Mouse (Mus musculus) hindbrain, embryonic 13.5 days (tissue): Measurements from ENCODE around the gene Paqr7. TPM values are rescaled to one million over a fixed set of nuclear protein-coding genes. Genes with fewer than 3 reads are reported as not detected.

Experiments used
- ATAC-seq: fragments of 200-750 bp; cut with Nextera tagmentation; 2 replicates; pipeline ENCODE4 v1.8.0; 2017; ENCODE audit warnings: moderate TSS enrichment; ENCODE audit not compliant: low FRiP score
- H3K27ac ChIP-seq: fragments of 300-500 bp; sonication (generic); 2 replicates; pipeline ENCODE4 v1.5.1; 2015; ENCODE audit warnings: inconsistent platforms, mild to moderate bottlenecking, moderate library complexity
- H3K27me3 ChIP-seq: fragments of 300-500 bp; sonication (generic); 2 replicates; pipeline ENCODE4 v1.6.1; 2015; ENCODE audit warnings: mild to moderate bottlenecking, inconsistent platforms
- H3K36me3 ChIP-seq: fragments of 300-500 bp; sonication (generic); 2 replicates; pipeline ENCODE4 v1.6.1; 2015; ENCODE audit warnings: mild to moderate bottlenecking, inconsistent platforms
- H3K4me1 ChIP-seq: fragments of 300-500 bp; sonication (generic); replicated peaks from 2 replicates; pipeline ENCODE4 v1.6.1; 2015; ENCODE audit warnings: inconsistent platforms
- H3K4me2 ChIP-seq: fragments of 300-500 bp; sonication (generic); 2 replicates; pipeline ENCODE4 v1.6.1; 2015; ENCODE audit warnings: inconsistent platforms, mild to moderate bottlenecking, moderate library complexity
- H3K4me3 ChIP-seq: fragments of 300-500 bp; sonication (generic); 2 replicates; pipeline ENCODE4 v1.5.1; 2015; ENCODE audit warnings: mild to moderate bottlenecking, inconsistent platforms
- H3K9ac ChIP-seq: fragments of 300-500 bp; sonication (generic); 2 replicates; pipeline ENCODE4 v1.6.1; 2015; ENCODE audit warnings: mild to moderate bottlenecking, inconsistent platforms
- H3K9me3 ChIP-seq: fragments of 300-500 bp; sonication (generic); 2 replicates; pipeline ENCODE4 v1.6.1; 2016; ENCODE audit warnings: inconsistent platforms
- WGBS: fragments of 180-500 bp; shearing (Covaris S2); methylation state at CpG from one replicate; pipeline ENCODE4 v1.1.7; 2015; 5-methylcytosine and 5-hydroxymethylcytosine counted together
- polyA plus RNA-seq: library from polyadenylated mRNA; unstranded; fragments of >200 nt; fragmentation: Nextera tagmentation; extraction: Ambion mirVana; gene quantifications from 2 replicates; pipeline ENCODE4 v1.2.1, GENCODE M21; 2015

Gene Paqr7
- polyA plus RNA-seq, 1 experiment from 2014 or later: 21.5 TPM

DNA sequence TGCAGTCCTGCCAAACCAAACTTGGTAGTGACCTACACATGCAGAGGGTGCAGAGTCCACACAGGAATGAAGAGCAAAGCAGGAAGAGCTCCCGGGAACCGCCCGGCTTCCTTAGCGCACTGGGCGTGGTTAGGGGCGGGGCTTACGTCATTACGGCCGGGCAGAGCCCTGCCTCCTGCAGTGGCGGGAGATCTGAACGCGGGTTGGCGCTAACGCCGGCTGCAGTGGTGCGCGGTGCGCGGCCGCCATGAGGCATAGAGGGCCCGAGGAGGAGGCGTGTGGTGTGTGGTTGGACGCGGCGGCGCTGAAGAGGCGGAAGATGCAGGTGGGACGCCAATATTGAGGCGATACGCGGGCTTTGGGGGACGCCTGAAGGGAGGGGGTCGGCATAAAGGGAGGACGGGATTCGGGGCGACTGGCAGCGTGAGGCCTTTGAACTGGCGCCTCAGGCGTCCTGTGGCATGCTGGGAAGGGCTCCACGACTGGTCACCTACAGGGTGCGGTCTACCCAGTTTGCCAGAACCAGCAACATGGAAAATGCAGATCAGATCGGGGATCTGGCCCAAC is 14.4 kb downstream of the Paqr7 start, which contains the start of gene Aunip:
Gene Aunip (plus strand): TSS at position 155 of the 567 bp plus-strand sequence.
- WGBS: under 1% methylated on average over 42 of the region's 42 CpGs
- Histone ChIP-seq H3K27ac (no peak within 1 kb of the TSS), H3K27me3 (0 out of 2 replicates have a peak, but pooled peaks cover 3% of the 10 kb centered on the region), H3K36me3 (peaks cover 18% of the 10 kb centered on the region), H3K9me3 (no peaks in the 10 kb centered on the region), H3K4me3 (peak within 1 kb of the TSS; percentile 43), H3K9ac (peak within 1 kb of the TSS; percentile 58), H3K4me2 (peak within 1 kb of the TSS; percentile 84), H3K4me1 (peaks cover 6% of the 10 kb centered on the region)
- peak; percentile 93 for ATAC-seq

DNA sequence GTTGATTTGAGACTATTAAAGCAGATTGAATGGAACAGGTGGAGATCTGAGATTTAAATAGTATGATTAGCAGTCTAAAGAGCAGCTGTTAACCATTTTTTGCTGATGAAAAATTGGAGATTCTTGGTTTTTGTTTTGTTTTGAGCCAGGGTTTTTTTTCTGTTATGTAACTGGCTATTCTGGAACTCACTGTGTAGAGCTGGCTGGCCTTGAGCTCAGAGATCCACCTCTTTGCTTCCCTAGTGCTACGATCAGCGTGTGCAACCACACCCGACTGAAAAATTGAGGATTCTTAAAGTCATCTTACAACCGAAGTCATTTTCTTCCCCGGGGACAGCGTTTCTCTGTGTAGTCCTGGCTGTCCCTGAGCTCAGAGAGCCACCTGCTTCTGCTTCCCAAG is 15.2 kb downstream of the Paqr7 start:
- ATAC-seq: no peak
- H3K9me3 ChIP-seq: no peaks in the 10 kb centered on the region
- peaks cover 16% of the 10 kb centered on the region for H3K36me3 ChIP-seq
- H3K27ac ChIP-seq: no peak overlapping the region
- 73% methylated on average over 6 of the region's 6 CpGs for WGBS
- H3K4me3 ChIP-seq: no peak overlapping the region
- H3K4me1 ChIP-seq: peaks cover 6% of the 10 kb centered on the region
- no peak overlapping the region for H3K9ac ChIP-seq
- peak overlapping the region; percentile 84 for H3K4me2 ChIP-seq
- 0 out of 2 replicates have a peak, but pooled peaks cover 3% of the 10 kb centered on the region for H3K27me3 ChIP-seq

DNA sequence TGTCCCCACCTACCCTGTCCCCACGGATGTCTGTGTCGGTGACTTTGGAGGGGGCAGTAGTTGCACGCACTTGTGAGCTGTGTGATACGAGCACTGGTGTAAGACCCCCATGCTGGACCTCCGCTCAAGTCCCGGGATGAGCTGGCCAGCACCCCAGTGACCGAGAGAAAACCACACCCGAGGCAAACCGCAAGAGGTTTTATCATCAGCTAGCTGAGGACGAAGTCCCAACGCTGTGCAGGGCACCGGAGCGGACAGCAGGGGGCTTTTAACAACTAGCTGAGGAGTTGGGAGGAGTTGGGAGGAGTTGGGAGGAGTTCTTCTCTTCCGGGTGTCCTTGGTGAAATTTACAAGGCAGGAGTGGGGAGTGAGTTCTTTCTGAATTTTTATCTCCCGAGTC is 16.3 kb downstream of the Paqr7 start:
- 27% methylated on average over 15 of the region's 15 CpGs for WGBS
- Histone ChIP-seq H3K27ac (no peak overlapping the region), H3K27me3 (no peaks in the 10 kb centered on the region), H3K9ac (no peak overlapping the region), H3K36me3 (peaks cover 6% of the 10 kb centered on the region), H3K4me2 (peak overlapping the region; percentile 34; the same call in 1 of the 2 replicates), H3K4me1 (peaks cover 6% of the 10 kb centered on the region), H3K9me3 (no peaks in the 10 kb centered on the region), H3K4me3 (no peak overlapping the region)
- ATAC-seq: no peak

DNA sequence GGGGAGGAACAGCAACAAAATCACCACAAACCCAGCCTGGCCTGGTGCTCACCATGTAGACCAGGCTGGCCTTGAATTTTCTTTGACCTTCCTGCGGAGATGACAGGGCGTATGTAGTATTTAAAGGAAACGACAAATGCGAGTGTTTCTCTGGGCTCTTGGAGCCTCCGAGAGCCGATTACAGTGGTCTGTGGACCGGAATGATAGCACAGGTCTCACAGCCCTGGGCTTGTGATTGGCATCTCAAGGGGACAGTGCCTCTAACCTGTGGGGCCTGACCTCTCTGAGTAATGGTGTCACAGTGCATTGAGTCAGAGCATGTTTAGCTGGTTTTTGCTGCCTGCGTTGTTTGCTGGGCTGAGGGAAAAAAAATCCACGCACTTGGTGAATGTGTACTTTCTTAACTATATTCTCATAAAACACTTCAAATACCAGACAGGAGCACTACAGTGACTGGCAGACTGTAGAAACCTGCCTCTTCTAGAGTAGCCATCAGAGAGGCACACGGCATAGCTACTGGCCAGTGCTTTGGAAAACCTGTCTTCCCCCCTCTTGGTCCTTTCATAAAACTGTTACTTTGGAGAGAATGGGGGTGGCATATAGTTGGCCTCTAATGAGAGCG is 17.9 kb downstream of the Paqr7 start:
- Histone ChIP-seq H3K9me3 (no peaks in the 10 kb centered on the region), H3K4me3 (no peak overlapping the region), H3K4me1 (peaks cover 6% of the 10 kb centered on the region), H3K36me3 (no peaks in the 10 kb centered on the region), H3K4me2 (no peak overlapping the region), H3K27me3 (no peaks in the 10 kb centered on the region), H3K27ac (no peak overlapping the region), H3K9ac (no peak overlapping the region; the same call in 1 of the 2 replicates)
- 90% methylated on average over 11 of the region's 11 CpGs for WGBS
- no peak for ATAC-seq

DNA sequence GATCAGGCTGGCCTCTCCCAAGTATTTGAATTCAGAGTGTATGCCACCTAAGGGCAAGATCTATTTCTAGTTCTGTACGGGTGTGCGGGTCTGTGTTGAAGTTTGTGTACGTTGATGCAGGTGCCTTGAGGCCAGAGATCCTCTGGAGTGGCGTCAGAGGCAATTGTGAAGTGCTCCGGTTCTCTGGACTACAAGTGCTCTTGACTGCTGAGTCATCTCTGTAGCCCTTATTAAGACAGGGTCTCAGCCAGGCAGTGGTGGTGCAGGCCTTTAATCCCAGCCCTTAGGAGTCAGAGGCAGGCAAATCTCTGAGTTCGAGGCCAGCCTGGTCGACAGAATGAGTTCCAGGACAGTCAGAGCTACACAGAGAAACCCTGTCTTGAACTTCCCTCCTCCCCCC is 19.1 kb downstream of the Paqr7 start:
- no peak for ATAC-seq
- 0 out of 2 replicates have a peak overlapping the region, but pooled peaks have one; percentile 26 for H3K9ac ChIP-seq
- WGBS: 88% methylated on average over 7 of the region's 7 CpGs

DNA sequence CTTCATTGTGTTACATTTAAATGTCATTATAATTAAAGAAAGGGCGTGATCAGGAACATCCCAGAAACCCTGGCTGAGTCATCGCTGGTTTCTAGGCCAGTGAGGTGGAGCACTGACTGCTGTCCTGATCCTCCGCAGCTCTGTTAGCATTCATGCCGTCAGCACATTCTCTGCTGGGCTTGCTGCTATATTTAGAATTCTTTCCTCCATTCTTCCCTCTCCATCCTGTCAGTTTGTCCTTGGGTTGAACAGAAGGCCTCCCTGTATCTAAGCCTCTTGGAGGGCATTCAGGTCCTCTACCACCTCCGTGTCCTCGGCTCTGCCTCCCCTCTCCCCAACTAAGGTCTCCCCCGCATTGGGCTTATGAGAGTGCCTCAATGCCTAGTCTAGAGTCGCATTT is 20.5 kb downstream of the Paqr7 start:
- Histone ChIP-seq H3K27ac (no peak overlapping the region), H3K4me1 (no peaks in the 10 kb centered on the region; the same call in 1 of the 2 replicates), H3K4me2 (no peak overlapping the region), H3K36me3 (no peaks in the 10 kb centered on the region), H3K9me3 (no peaks in the 10 kb centered on the region), H3K27me3 (no peaks in the 10 kb centered on the region), H3K9ac (no peak overlapping the region), H3K4me3 (no peak overlapping the region)
- WGBS: 84% methylated on average over 8 of the region's 8 CpGs
- ATAC-seq: no peak

More for the DNA sequence above, 19.1 kb downstream of the Paqr7 start:
- Histone ChIP-seq H3K27me3 (no peaks in the 10 kb centered on the region), H3K4me1 (peaks cover 6% of the 10 kb centered on the region), H3K27ac (no peak overlapping the region), H3K4me2 (no peak overlapping the region), H3K9me3 (no peaks in the 10 kb centered on the region), H3K4me3 (no peak overlapping the region), H3K36me3 (no peaks in the 10 kb centered on the region)

DNA sequence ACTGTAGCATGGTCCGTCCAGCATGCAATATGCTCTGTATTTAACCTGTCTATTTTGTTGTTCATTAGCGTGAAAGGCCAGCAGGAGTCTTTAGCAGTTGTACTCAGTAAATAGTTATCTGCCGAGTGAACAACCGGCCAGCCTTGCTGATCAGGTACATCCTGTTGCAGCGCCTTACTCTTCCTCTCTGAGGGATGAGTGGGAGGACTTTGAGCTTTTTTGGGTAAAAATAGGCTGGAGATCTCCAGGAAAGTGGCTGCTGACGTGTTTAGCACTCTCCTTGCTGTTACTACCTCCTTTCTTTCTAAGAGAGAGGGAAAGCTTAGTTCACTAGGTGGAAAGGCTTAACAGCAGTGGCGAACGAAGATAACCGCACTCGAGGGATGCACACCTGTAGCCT is 21.2 kb downstream of the Paqr7 start:
- WGBS: 91% methylated on average over 10 of the region's 10 CpGs
- Histone ChIP-seq H3K27ac (no peak overlapping the region), H3K27me3 (no peaks in the 10 kb centered on the region)

DNA sequence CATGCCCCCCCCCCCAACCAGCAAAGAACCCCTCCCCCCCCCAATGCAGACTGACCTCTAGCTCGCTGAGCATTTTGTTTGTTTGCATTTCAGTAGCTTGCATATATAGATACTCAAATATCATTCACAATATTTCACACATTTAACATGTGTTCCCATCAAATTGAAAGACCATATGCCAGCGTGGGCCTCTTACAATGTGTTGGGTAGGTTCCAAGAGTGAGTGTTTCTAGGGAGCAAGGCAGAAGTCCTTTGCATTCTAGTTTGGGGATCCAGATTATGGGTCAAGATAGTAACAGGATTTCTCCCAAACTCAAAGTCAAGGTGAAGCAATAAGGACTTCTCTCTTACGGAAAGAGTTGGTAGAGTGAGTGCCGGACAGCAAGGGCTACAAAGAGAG is 22.0 kb downstream of the Paqr7 start:
- Histone ChIP-seq H3K27me3 (no peaks in the 10 kb centered on the region), H3K9ac (no peak overlapping the region), H3K4me1 (no peaks in the 10 kb centered on the region), H3K36me3 (no peaks in the 10 kb centered on the region), H3K4me2 (no peak overlapping the region), H3K4me3 (no peak overlapping the region), H3K27ac (no peak overlapping the region), H3K9me3 (no peaks in the 10 kb centered on the region)
- WGBS: 96% methylated on average over 4 of the region's 4 CpGs
- no peak for ATAC-seq

More for the DNA sequence above, 21.2 kb downstream of the Paqr7 start:
- Histone ChIP-seq H3K36me3 (no peaks in the 10 kb centered on the region), H3K9me3 (no peaks in the 10 kb centered on the region), H3K4me2 (no peak overlapping the region), H3K4me3 (no peak overlapping the region), H3K9ac (no peak overlapping the region), H3K4me1 (no peaks in the 10 kb centered on the region; the same call in 1 of the 2 replicates)
- no peak for ATAC-seq

DNA sequence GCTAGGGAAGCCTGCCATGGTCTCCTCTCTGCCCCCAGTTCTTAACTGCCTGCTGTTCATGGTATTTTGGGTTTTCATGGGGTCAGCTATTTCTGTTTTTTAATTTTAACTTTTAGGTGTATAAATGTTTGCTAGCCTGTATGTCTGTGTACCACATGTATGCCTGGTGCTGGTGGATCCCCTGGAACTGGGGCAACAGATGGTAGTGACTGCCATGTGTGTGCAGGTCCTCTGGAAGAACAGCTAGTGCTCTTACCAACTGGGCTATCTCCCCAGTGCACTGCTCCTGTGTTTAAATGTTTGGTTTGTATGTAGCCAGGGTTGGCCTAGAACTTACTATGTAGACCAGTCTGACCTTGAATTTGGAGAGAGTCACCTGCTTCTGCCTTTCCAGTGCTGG is 22.8 kb downstream of the Paqr7 start:
- no peak overlapping the region for H3K4me2 ChIP-seq
- no peak overlapping the region for H3K4me3 ChIP-seq
- no peaks in the 10 kb centered on the region for H3K27me3 ChIP-seq
- no peak overlapping the region for H3K27ac ChIP-seq
- H3K36me3 ChIP-seq: no peaks in the 10 kb centered on the region
- no peak for ATAC-seq
- no peak overlapping the region for H3K9ac ChIP-seq
- H3K4me1 ChIP-seq: no peaks in the 10 kb centered on the region
- H3K9me3 ChIP-seq: no peaks in the 10 kb centered on the region

DNA sequence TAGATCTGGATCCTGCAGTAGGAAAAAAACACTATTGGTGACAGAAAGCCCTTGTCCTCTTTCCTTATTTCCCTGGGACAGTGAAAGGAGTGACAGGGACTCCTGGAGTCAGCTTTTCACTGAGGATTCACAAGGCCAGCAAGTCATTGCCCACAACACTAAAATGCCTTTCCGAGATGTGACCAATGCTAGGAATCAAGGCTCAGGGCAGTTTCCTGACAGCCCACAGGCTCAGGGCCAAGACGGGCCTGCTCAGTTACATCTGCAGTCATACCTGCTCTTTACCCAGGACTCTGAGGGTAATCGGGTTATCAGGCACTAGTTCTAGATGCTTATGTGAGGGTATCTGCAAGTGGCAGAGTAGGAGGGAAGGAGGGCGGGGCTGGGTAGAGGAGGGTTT is 26.9 kb downstream of the Paqr7 start:
- Histone ChIP-seq H3K36me3 (peaks cover 38% of the 10 kb centered on the region), H3K9ac (no peak overlapping the region), H3K4me3 (no peak overlapping the region), H3K4me1 (no peaks in the 10 kb centered on the region; the same call in 1 of the 2 replicates), H3K9me3 (no peaks in the 10 kb centered on the region), H3K4me2 (no peak overlapping the region), H3K27ac (no peak overlapping the region), H3K27me3 (no peaks in the 10 kb centered on the region)
- ATAC-seq: no peak
- WGBS: 89% methylated on average over 4 of the region's 4 CpGs

DNA sequence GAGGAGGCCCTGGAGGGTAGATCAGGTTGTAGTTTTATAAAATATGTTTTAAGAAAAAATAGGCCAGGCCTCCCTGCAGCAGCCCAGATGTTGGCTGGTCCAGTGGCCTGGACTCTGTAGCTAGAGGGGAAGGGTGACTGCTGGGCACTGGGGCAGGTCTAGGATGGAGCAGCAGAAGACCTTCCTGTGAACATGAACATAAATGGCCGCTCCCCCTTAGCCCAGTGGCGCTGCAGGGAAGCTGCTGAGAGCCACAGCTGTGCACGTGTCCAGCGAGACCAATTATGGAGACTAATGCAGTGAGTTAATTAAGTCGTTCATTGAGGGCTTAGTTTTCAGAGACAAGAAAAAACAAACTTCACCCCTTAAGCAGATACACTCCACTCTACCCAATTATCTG is 29.3 kb downstream of the Paqr7 start:
- ATAC-seq: no peak
- peaks cover 62% of the 10 kb centered on the region for H3K36me3 ChIP-seq
- 0 out of 2 replicates have a peak overlapping the region, but pooled peaks have one; percentile 60 for H3K27ac ChIP-seq
- WGBS: 68% methylated on average over 5 of the region's 5 CpGs
- no peak overlapping the region for H3K9ac ChIP-seq
- no peak overlapping the region for H3K4me3 ChIP-seq
- no peaks in the 10 kb centered on the region for H3K9me3 ChIP-seq
- no peaks in the 10 kb centered on the region for H3K27me3 ChIP-seq
- no peaks in the 10 kb centered on the region; the same call in 1 of the 2 replicates for H3K4me1 ChIP-seq
- H3K4me2 ChIP-seq: no peak overlapping the region

DNA sequence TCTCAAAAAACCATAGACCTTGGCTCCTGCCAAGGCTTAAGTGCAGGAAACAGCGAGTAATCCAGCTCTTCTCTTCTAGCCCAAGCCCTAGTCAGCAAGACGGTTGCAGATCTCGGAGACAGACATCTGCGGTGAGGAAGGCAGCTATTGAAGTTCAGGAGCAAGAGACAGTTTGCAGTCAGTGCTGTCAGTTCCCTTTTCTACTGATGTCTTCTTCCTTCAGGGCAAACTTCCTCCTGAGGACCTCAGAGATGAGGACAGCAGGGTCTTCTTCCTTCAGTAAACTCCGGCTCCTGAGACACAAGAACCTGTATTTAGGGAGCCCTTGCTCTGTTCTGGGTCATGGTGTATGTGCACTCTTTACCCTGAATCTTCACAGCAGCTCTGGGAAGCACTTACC is 29.7 kb downstream of the Paqr7 start:
- Histone ChIP-seq H3K27ac (peak overlapping the region; percentile 60; the same call in 1 of the 2 replicates), H3K4me2 (no peak overlapping the region), H3K4me1 (no peaks in the 10 kb centered on the region; the same call in 1 of the 2 replicates), H3K36me3 (peaks cover 66% of the 10 kb centered on the region), H3K27me3 (no peaks in the 10 kb centered on the region), H3K9me3 (no peaks in the 10 kb centered on the region), H3K4me3 (no peak overlapping the region), H3K9ac (no peak overlapping the region)
- 82% methylated on average over 5 of the region's 5 CpGs for WGBS
- ATAC-seq: no peak

DNA sequence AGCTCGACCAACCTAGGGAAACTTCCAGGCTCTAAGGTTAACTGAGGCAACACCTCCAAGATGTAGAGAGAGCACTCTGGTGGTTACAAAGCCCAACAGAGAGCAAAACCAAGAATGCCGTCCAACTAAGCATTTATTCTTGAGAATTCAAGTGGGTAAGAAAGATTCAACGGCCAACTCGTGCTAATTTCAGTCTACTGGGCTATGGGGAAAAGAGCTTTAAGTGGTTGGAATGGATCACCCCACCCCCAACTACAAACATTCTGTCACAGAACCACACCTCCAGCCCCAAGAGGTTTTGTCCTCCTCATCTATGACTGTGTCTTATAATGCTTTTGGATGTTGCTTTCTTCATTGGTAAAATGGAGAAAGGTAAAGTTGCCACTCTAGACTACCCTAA is 36.4 kb downstream of the Paqr7 start:
- no peak for ATAC-seq

More for the DNA sequence above, 36.4 kb downstream of the Paqr7 start:
- H3K4me3 ChIP-seq: no peak overlapping the region
- H3K4me1 ChIP-seq: peaks cover 30% of the 10 kb centered on the region
- H3K27me3 ChIP-seq: no peaks in the 10 kb centered on the region
- H3K4me2 ChIP-seq: no peak overlapping the region
- H3K9me3 ChIP-seq: no peaks in the 10 kb centered on the region
- peaks cover 42% of the 10 kb centered on the region for H3K36me3 ChIP-seq
- no peak overlapping the region for H3K9ac ChIP-seq
- H3K27ac ChIP-seq: no peak overlapping the region
- WGBS: 84% methylated on average over 4 of the region's 4 CpGs
